Mouse (Mus musculus) hindbrain, embryonic 11.5 days (tissue): ENCODE results near the gene Ubb. TPM values are rescaled to one million over a fixed set of nuclear protein-coding genes. Genes with fewer than 3 reads are reported as not detected.
"Not testable (repeated sequence)": the region's sequence is repeated elsewhere in the genome, so short reads cannot be mapped to it uniquely, and the experiment has no call there.

Experiments
- ATAC-seq: fragments of 200-750 bp; cut with Nextera tagmentation; 2 replicates; pipeline ENCODE4 v1.8.0; 2017; ENCODE audit warnings: mild to moderate bottlenecking, moderate TSS enrichment, moderate library complexity; ENCODE audit not compliant: low FRiP score
- DNase-seq: peaks from one replicate; pipeline ENCODE4 v3.0.0-alpha.2; 2015; ENCODE audit warnings: low spot score
- H3K27ac ChIP-seq: fragments of 300-500 bp; sonication (generic); 2 replicates; pipeline ENCODE4 v1.5.1; 2014; ENCODE audit warnings: mild to moderate bottlenecking, low read depth, low read length
- H3K27me3 ChIP-seq: fragments of 300-500 bp; sonication (generic); 2 replicates; pipeline ENCODE4 v1.6.1; 2014; ENCODE audit warnings: mild to moderate bottlenecking, low read length, moderate library complexity, mixed read lengths; ENCODE audit not compliant: control insufficient read depth, insufficient read depth
- H3K36me3 ChIP-seq: fragments of 300-500 bp; sonication (generic); 2 replicates; pipeline ENCODE4 v1.6.1; 2014; ENCODE audit warnings: mild to moderate bottlenecking, low read length, moderate library complexity, mixed read lengths; ENCODE audit not compliant: control insufficient read depth, insufficient read depth
- H3K4me1 ChIP-seq: fragments of 300-500 bp; sonication (generic); replicated peaks from 2 replicates; pipeline ENCODE4 v1.6.1; 2014; ENCODE audit warnings: low read length, mixed read lengths; ENCODE audit not compliant: control insufficient read depth, insufficient read depth
- H3K4me2 ChIP-seq: fragments of 300-500 bp; sonication (generic); replicated peaks from 2 replicates; pipeline ENCODE4 v1.6.1; 2014; ENCODE audit warnings: mild to moderate bottlenecking, low read depth, low read length
- H3K4me3 ChIP-seq: fragments of 300-500 bp; sonication (generic); 2 replicates; pipeline ENCODE4 v1.5.1; 2014; ENCODE audit warnings: low read depth, low read length
- H3K9ac ChIP-seq: fragments of 300-500 bp; sonication (generic); 2 replicates; pipeline ENCODE4 v1.6.1; 2014; ENCODE audit warnings: low read depth, low read length
- H3K9me3 ChIP-seq: fragments of 300-500 bp; sonication (generic); 2 replicates; pipeline ENCODE4 v1.6.1; 2016; ENCODE audit warnings: low read length; ENCODE audit not compliant: control insufficient read depth
- WGBS: fragments of 180-500 bp; shearing (Covaris S2); extraction: QIAGEN DNeasy Blood & Tissue Kit; methylation state at CpG from one replicate; pipeline ENCODE4 v1.1.7; 2014; 5-methylcytosine and 5-hydroxymethylcytosine counted together
- polyA plus RNA-seq: library from polyadenylated mRNA; unstranded; fragments of >200 nt; fragmentation: Nextera tagmentation; extraction: Ambion mirVana; gene quantifications from 2 replicates; pipeline ENCODE4 v1.2.1, GENCODE M21; 2014

Ubb gene
- 3,694 and 3,897 TPM in 2 replicates for polyA plus RNA-seq

DNA sequence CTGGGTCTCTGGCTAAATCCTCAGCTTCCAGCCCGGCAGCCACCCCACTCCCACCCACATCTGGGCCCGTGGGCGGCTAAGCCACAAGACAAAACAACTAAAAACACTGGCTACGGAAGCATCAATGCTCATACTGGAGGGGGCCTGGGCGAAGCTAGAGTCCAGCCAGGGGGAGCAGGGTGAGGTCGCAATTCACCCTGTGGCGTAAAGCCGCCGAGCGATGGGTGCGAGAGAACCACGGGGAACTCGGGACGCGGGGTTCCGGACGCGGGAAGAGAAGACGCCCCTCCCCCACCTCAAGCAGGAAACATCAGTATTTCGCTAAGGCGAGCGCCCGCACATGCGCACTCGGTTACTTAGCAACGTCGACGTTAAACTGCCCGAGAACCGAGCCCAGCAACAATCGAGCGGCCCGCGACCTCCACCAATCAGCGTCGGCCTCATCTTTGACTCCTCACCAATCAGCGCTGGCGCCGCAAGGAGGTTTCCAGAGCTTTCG lies at the start of gene Ubb:
Ubb (plus strand) TSS at position 445 of the 499 bp plus-strand sequence.
- Histone ChIP-seq H3K4me3 (peak within 1 kb of the TSS; percentile 76), H3K27me3 (no peaks in the 10 kb centered on the region; the same call in 1 of the 2 replicates), H3K9me3 (no peaks in the 10 kb centered on the region), H3K9ac (peak within 1 kb of the TSS; percentile 96), H3K4me2 (peak within 1 kb of the TSS; percentile 71), H3K4me1 (no peaks in the 10 kb centered on the region; the same call in 1 of the 2 replicates), H3K36me3 (peaks cover 2% of the 10 kb centered on the region; the same call in 1 of the 2 replicates), H3K27ac (peak within 1 kb of the TSS; percentile 92)
- DNase-seq: peak; percentile 100
- peak; percentile 96 for ATAC-seq
- 1% methylated on average over 40 of the region's 40 CpGs for WGBS

DNA sequence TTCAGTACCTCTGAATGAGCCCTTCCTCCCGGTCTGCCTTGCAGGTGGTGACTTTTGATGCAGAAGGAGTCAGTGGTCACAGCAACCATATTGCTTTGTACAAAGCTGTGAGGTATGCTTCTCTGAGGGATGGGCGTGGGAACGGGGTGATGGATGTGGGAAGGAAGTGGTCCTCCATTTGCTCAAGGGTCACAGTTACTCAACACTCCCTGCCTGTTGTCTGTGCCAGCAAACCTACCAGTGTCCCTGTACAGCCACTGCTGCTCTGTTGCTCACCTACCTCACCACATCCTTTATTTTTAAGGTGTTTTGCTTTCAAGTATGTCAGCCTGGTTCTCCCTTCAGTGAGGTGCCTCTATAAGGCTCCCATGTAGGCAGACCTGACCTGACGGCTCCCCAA lies 43.3 kb upstream of the Ubb start:
- Histone ChIP-seq H3K27me3 (no peaks in the 10 kb centered on the region), H3K36me3 (no peaks in the 10 kb centered on the region), H3K4me3 (no peak overlapping the region), H3K9me3 (no peaks in the 10 kb centered on the region), H3K27ac (no peak overlapping the region), H3K9ac (no peak overlapping the region), H3K4me2 (no peak overlapping the region), H3K4me1 (no peaks in the 10 kb centered on the region)
- no peak for ATAC-seq
- DNase-seq: no peak
- 86% methylated on average over 4 of the region's 4 CpGs for WGBS

DNA sequence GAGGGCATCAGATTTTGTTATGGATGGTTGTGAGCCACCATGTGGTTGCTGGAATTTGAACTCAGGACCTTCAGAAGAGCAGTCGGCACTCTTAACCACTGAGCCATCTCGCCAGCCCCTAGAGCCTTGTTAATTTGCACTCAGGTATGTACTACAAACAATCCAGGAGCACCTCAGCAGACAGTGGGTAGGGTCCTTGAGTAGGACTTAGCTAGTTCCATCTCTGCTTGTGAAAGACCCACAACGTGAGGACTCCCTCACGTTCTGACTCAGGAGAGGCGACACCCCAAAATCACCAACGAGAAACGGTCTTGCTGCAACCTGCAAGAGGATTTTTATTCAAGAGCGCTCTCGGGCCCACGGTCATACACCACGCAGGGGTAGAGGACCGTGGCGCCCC lies 42.6 kb upstream of the Ubb start:
- not testable (repeated sequence) for H3K9me3 ChIP-seq, H3K36me3 ChIP-seq, H3K27me3 ChIP-seq, H3K9ac ChIP-seq, H3K27ac ChIP-seq, H3K4me1 ChIP-seq, DNase-seq, ATAC-seq, H3K4me2 ChIP-seq, H3K4me3 ChIP-seq
- WGBS: 95% methylated on average over 13 of the region's 13 CpGs

DNA sequence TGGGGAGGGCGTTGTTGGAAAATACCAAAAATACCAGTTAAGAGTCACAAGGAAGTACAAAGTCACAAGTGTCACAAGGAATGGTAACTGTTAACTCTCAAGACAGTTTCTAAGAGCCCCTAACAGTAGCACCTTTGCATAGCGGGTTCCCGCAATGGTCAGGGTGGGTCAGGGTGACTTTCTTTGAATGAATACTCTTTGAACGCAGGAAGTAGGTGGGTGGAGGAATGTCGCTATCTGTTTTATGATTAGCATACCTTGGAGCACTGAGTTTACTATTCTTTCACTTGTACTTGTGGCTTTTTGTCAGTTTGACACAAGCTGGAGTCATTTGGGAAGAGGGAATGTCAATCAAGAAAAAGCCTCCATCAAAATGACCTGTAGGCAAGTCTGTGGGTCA lies 42.2 kb upstream of the Ubb start:
- H3K27ac ChIP-seq, H3K36me3 ChIP-seq, H3K4me2 ChIP-seq, H3K4me3 ChIP-seq, H3K9me3 ChIP-seq, DNase-seq, H3K27me3 ChIP-seq, H3K9ac ChIP-seq, H3K4me1 ChIP-seq, ATAC-seq: not testable (repeated sequence)
- WGBS: 96% methylated on average over 5 of the region's 5 CpGs

DNA sequence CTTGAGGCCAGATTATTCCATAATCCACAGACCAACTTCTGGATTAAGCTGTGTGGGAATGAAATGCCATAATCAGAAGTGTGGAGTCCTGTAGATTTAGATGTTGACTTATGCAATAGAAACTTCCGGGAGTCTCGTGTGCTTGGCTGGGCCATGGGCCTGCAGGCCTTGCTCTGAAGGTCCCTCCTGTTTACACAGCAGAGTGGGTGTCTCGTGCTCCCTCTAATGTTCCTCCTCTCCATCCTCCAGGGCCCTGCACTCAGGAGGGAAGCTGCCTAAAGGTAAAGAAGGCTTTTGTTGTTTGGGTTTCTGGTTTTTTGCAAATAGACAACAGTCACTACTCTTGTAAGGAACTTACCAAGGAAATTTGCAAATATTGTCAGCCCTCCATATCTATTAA lies 41.4 kb upstream of the Ubb start:
- Histone ChIP-seq H3K4me1 (no peaks in the 10 kb centered on the region), H3K9me3 (no peaks in the 10 kb centered on the region), H3K27ac (no peak overlapping the region), H3K4me2 (no peak overlapping the region), H3K27me3 (no peaks in the 10 kb centered on the region), H3K36me3 (no peaks in the 10 kb centered on the region), H3K4me3 (no peak overlapping the region), H3K9ac (no peak overlapping the region)
- DNase-seq (no peak), ATAC-seq (no peak)
- WGBS: 76% methylated on average over 3 of the region's 3 CpGs

DNA sequence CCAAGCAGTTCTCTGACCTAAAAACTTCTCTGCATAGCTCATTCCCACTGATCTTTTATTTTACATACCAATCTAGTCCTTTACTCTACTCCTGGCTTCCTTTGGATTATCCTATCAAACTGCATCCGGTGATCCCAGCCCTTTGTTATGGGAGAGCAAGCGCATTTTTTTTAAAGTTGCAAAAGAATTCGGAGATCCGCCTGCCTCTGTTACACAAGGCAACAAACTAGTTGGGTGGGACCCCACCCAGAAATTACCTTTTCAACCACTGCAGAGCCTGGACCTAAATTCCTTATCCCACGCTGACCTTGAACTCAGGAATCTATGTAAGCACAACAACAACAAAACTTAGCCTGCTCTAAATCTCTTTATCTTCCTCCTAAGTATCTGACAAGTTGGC lies 40.0 kb upstream of the Ubb start:
- Histone ChIP-seq H3K4me3 (no peak overlapping the region), H3K36me3 (no peaks in the 10 kb centered on the region), H3K4me2 (no peak overlapping the region), H3K27me3 (no peaks in the 10 kb centered on the region), H3K9ac (no peak overlapping the region), H3K9me3 (no peaks in the 10 kb centered on the region), H3K27ac (no peak overlapping the region), H3K4me1 (no peaks in the 10 kb centered on the region)
- 84% methylated on average over 5 of the region's 5 CpGs for WGBS
- ATAC-seq: no peak
- no peak for DNase-seq

DNA sequence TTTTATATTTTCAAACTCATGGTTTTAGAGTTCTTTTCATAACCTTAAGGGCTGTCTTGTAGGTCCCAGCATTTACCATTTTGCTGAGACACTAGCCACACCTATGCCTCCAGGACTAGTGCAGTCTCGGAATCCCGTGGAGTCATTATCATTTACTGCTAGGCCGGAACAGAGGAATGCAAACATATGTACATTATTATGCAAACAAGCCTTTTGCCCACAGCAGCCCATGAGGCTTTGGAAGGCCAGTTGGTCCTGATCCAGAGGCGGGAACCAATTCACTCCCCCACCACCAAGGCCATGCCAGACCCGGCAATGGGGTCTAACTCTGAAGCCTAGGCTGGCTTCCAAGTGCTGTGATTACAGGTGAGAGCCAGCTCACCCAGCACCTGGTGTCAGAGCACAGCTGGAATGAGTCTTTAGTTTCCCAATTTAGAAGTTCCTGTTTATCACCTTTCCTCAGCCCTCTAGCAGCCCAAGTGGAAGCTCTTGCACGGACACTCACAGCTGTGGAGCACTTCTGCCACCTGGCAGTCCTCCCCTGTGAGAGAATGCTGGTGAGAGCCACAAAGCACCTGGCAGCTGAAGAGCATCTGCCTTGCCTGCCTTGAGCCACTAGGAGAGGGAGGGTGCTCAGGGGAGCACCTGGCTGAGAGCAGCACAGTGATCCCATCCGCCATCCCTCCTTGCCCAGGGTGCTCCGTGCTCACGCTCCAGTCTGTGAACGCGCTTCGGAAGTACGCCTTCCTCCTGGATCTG lies 39.3 kb upstream of the Ubb start:
- H3K4me3 ChIP-seq: no peak overlapping the region
- H3K9ac ChIP-seq: no peak overlapping the region
- WGBS: 73% methylated on average over 13 of the region's 13 CpGs
- H3K27ac ChIP-seq: no peak overlapping the region
- H3K4me1 ChIP-seq: no peaks in the 10 kb centered on the region
- H3K4me2 ChIP-seq: no peak overlapping the region
- no peaks in the 10 kb centered on the region for H3K9me3 ChIP-seq
- no peak for ATAC-seq
- H3K36me3 ChIP-seq: no peaks in the 10 kb centered on the region
- no peak for DNase-seq
- no peaks in the 10 kb centered on the region for H3K27me3 ChIP-seq

DNA sequence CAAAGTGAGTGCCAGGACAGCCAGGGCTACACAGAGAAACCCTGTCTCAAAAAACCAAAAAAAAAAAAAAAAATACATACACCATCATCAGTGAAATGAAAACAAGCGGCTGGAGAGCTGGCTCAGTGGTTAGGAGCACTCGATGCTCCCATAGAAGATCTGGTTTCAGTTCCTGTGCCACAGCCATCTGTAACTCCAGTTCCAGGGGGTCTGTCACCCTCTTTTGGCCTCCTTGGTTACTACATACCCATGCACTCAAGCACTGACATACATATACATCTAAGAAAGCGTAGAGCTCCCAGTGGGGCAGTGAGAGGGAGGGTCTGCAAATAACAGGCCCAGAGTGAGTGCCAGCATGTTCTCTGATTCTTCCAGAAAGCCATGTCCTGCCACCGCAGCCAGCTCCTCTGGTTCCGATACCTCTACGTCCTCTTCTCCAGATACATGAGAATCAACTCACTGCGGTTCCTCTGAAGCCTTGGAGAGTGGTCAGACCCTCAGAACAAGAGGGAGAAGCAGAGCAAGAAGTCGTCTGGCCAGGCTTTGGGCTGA lies 38.4 kb upstream of the Ubb start:
- no peaks in the 10 kb centered on the region for H3K36me3 ChIP-seq
- H3K4me1 ChIP-seq: no peaks in the 10 kb centered on the region
- H3K4me3 ChIP-seq: no peak overlapping the region
- H3K4me2 ChIP-seq: no peak overlapping the region
- ATAC-seq (no peak), DNase-seq (no peak)
- 88% methylated on average over 8 of the region's 8 CpGs for WGBS
- no peak overlapping the region for H3K27ac ChIP-seq
- H3K9me3 ChIP-seq: no peaks in the 10 kb centered on the region
- H3K27me3 ChIP-seq: no peaks in the 10 kb centered on the region
- H3K9ac ChIP-seq: no peak overlapping the region

DNA sequence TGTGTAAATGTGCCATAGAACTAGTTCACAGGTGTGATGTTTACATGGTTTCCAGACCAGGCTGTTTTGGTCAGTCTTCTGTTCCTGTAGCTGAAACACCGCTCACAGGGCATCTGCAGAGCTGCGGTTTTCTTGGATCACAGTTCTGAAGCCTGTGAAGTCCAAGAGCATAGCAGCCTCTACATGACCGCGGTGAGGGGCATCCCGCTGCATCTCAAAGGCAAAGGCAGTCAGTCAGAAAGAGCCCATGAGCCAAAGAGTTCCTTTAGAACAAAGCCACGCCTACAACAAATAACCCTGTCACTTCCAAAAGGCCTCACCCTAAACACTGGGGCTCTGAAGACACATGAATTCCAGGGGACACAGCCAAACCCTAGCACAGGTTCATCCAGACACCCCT lies 37.7 kb upstream of the Ubb start:
- Histone ChIP-seq H3K27ac (no peak overlapping the region), H3K4me1 (no peaks in the 10 kb centered on the region), H3K9me3 (no peaks in the 10 kb centered on the region), H3K27me3 (no peaks in the 10 kb centered on the region), H3K4me2 (no peak overlapping the region), H3K4me3 (no peak overlapping the region), H3K9ac (no peak overlapping the region), H3K36me3 (no peaks in the 10 kb centered on the region)
- no peak for ATAC-seq
- WGBS: 77% methylated on average over 6 of the region's 6 CpGs
- no peak for DNase-seq
